Mouse (Mus musculus) liver, embryonic 11.5 days (tissue): Measurements from ENCODE around the gene Hes1. TPM values are rescaled to one million over a fixed set of nuclear protein-coding genes. Genes with fewer than 3 reads are reported as not detected.

Experiments
- ATAC-seq: fragments of 200-750 bp; cut with Nextera tagmentation; replicated peaks from 2 replicates; pipeline ENCODE4 v1.8.0; 2017; ENCODE audit warnings: moderate number of reproducible peaks, mild to moderate bottlenecking, moderate TSS enrichment, moderate library complexity; ENCODE audit not compliant: low FRiP score
- DNase-seq: peaks from one replicate; pipeline ENCODE4 v3.0.0-alpha.2; 2017; ENCODE audit warnings: low spot score
- H3K27ac ChIP-seq: fragments of 300-500 bp; sonication (generic); 2 replicates; pipeline ENCODE4 v1.5.1; 2014; ENCODE audit warnings: mild to moderate bottlenecking, low read depth, low read length, control low read depth
- H3K27me3 ChIP-seq: fragments of 300-500 bp; sonication (generic); replicated peaks from 2 replicates; pipeline ENCODE4 v1.6.1; 2014; ENCODE audit warnings: low read length, mixed read lengths; ENCODE audit not compliant: control insufficient read depth, insufficient read depth
- H3K36me3 ChIP-seq: fragments of 300-500 bp; sonication (generic); 2 replicates; pipeline ENCODE4 v1.6.1; 2014; ENCODE audit warnings: mild to moderate bottlenecking, low read length, moderate library complexity, mixed read lengths; ENCODE audit not compliant: control insufficient read depth, insufficient read depth
- H3K4me1 ChIP-seq: fragments of 300-500 bp; sonication (generic); replicated peaks from 2 replicates; pipeline ENCODE4 v1.6.1; 2014; ENCODE audit warnings: low read length, mixed read lengths; ENCODE audit not compliant: control insufficient read depth, insufficient read depth
- H3K4me2 ChIP-seq: fragments of 300-500 bp; sonication (generic); 2 replicates; pipeline ENCODE4 v1.6.1; 2014; ENCODE audit warnings: mild to moderate bottlenecking, control low read depth, moderate library complexity
- H3K4me3 ChIP-seq: fragments of 300-500 bp; sonication (generic); 2 replicates; pipeline ENCODE4 v1.5.1; 2014; ENCODE audit warnings: low read depth, low read length, control low read depth
- H3K9ac ChIP-seq: fragments of 300-500 bp; sonication (generic); 2 replicates; pipeline ENCODE4 v1.6.1; 2014; ENCODE audit warnings: low read depth, low read length, control low read depth
- H3K9me3 ChIP-seq: fragments of 300-500 bp; sonication (generic); 2 replicates; pipeline ENCODE4 v1.6.1; 2016; ENCODE audit warnings: low read length, inconsistent platforms, mixed read lengths; ENCODE audit not compliant: control insufficient read depth
- WGBS: fragments of 180-500 bp; shearing (Covaris S2); extraction: QIAGEN DNeasy Blood & Tissue Kit; methylation state at CpG from one replicate; pipeline ENCODE4 v1.1.7; 2014; 5-methylcytosine and 5-hydroxymethylcytosine counted together
- polyA plus RNA-seq: library from polyadenylated mRNA; unstranded; fragments of >200 nt; fragmentation: Nextera tagmentation; extraction: Ambion mirVana; gene quantifications from 2 replicates; pipeline ENCODE4 v1.2.1, GENCODE M21; 2014

Gene Hes1
- polyA plus RNA-seq, 1 experiment from 2014 or later: 25.3 TPM

DNA sequence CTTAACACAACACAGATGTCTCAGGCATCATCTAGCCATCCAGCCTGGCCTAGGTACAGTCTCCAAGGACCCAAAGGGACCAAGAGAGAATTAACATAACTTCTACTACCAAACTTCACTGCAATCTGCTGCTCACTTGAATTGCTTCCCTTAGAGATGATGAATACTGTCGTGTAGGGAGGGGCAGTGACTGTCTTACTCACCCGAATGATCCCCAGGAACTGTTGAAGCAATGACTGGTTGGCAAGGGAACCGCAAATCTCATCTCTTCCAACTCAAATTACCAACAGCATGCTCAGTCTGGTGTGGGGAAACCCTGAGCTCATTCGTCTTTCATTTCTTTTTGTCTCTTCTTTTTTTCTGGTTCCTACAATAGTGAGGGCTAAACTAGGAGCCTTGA, 21.3 kb upstream of the Hes1 start:
- H3K4me3 ChIP-seq: no peak overlapping the region
- H3K4me2 ChIP-seq: no peak overlapping the region
- H3K27ac ChIP-seq: no peak overlapping the region
- WGBS: 71% methylated on average over 4 of the region's 4 CpGs
- peaks cover 11% of the 10 kb centered on the region for H3K4me1 ChIP-seq
- H3K9ac ChIP-seq: no peak overlapping the region
- no peaks in the 10 kb centered on the region for H3K36me3 ChIP-seq
- DNase-seq: no peak
- H3K27me3 ChIP-seq: 0 out of 2 replicates have a peak, but pooled peaks cover under 1% of the 10 kb centered on the region
- no peaks in the 10 kb centered on the region for H3K9me3 ChIP-seq
- ATAC-seq: no peak

DNA sequence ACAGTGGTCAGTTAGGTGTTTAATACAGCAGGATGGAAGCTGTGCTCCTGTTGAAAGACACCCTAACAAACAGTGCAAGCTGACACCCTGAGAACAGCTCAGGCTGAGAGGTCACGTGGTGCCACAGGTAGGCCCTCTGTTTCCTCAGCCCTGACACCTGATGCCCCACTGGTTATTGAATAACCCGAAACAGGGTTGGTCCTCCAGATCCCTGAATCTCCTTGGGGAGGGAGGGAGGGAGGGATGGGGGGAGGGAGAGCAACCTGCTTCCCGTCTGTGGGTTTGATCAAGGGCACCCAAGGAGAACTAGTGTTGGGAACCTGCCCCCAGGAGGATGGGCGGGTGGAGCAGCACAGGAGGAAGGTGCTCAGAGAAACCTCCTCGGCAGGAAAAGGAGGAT, 18.6 kb upstream of the Hes1 start:
- no peak overlapping the region for H3K4me2 ChIP-seq
- no peak for DNase-seq
- H3K36me3 ChIP-seq: no peaks in the 10 kb centered on the region
- H3K4me1 ChIP-seq: peaks cover 2% of the 10 kb centered on the region; the same call in 1 of the 2 replicates
- H3K9ac ChIP-seq: no peak overlapping the region
- 39% methylated on average over 5 of the region's 5 CpGs for WGBS
- ATAC-seq: no peak
- H3K4me3 ChIP-seq: no peak overlapping the region
- H3K27ac ChIP-seq: no peak overlapping the region
- H3K9me3 ChIP-seq: no peaks in the 10 kb centered on the region
- H3K27me3 ChIP-seq: peaks cover 7% of the 10 kb centered on the region; the same call in 1 of the 2 replicates

DNA sequence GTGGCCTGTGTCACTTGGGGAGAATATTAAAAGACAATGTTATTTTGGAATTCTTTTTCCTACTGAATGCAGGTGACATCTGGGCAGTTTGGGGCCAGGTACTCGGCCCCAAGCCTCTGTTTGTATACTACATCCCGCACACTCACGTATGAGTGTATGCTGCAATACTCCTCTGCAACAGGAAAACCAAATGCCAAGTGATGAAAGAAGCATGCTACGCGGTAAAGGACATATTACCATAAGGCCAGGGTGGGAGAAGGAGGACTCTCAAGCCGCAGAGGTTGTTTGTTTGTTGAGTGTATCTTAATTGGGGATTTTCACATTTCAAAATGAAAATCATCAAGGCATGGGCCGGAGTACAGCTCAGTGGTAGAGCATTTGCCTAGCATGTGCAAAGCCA, 17.2 kb upstream of the Hes1 start:
- no peak overlapping the region for H3K9ac ChIP-seq
- H3K36me3 ChIP-seq: no peaks in the 10 kb centered on the region
- H3K4me3 ChIP-seq: no peak overlapping the region
- no peak overlapping the region for H3K4me2 ChIP-seq
- peaks cover 11% of the 10 kb centered on the region for H3K27me3 ChIP-seq
- WGBS: 77% methylated on average over 7 of the region's 7 CpGs
- no peak for DNase-seq
- no peaks in the 10 kb centered on the region for H3K9me3 ChIP-seq
- peaks cover 5% of the 10 kb centered on the region for H3K4me1 ChIP-seq
- ATAC-seq: no peak
- no peak overlapping the region; the same call in 1 of the 2 replicates for H3K27ac ChIP-seq

GRCm38 (mm10) chr16:30047421-30047831, 16.8 kb upstream of the Hes1 start:
- DNase-seq (no peak), ATAC-seq (no peak)
- Histone ChIP-seq H3K27ac (no peak overlapping the region; the same call in 1 of the 2 replicates), H3K9ac (no peak overlapping the region), H3K4me3 (no peak overlapping the region), H3K9me3 (no peaks in the 10 kb centered on the region), H3K4me1 (peaks cover 6% of the 10 kb centered on the region), H3K36me3 (no peaks in the 10 kb centered on the region), H3K27me3 (peaks cover 11% of the 10 kb centered on the region), H3K4me2 (no peak overlapping the region)
- 50% methylated on average over 11 of the region's 11 CpGs for WGBS

DNA sequence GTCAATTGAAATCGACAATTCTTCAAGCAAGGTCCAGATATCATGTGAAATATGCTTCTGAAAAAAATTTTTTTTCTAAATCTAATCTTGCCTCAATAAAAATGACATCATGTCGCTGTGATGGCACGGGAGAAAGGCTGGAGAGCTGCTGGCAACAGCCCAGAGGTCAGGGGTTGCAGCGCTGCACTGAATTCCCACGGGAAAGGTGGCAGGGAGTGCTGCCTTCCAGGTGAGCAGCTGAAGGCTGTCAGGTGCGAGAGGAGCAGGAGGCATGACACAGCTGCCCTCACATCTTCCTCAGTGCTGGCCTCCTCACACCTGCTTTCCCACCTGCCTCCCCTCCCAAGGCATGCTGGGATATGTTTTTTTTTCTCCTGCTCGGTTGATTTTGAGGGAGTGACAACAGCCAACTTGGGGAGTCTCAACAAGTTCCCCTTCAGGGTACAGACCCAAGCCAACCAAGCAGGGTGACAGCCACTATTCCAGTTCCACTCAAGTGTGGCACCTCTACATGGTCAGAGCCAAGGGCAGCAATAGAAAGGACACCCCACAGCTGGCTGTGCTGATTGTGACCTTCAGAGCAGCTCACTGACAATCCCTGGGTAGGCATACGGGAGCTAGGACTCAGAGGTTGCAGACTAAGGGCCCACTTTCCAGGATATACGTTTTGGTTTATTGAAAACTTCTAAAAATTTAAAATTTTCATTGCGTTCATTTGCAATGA, 13.3 kb upstream of the Hes1 start:
- Histone ChIP-seq H3K4me2 (no peak overlapping the region), H3K27me3 (peaks cover 11% of the 10 kb centered on the region), H3K9ac (no peak overlapping the region), H3K4me3 (no peak overlapping the region), H3K36me3 (no peaks in the 10 kb centered on the region), H3K4me1 (peaks cover 11% of the 10 kb centered on the region), H3K27ac (no peak overlapping the region), H3K9me3 (no peaks in the 10 kb centered on the region)
- no peak for ATAC-seq
- no peak for DNase-seq
- WGBS: 65% methylated on average over 10 of the region's 10 CpGs

GRCm38 (mm10) chr16:30052271-30052670, 11.9 kb upstream of the Hes1 start:
- ATAC-seq: no peak

GRCm38 (mm10) chr16:30052839-30053511, 11.2 kb upstream of the Hes1 start:
- peaks cover 10% of the 10 kb centered on the region for H3K4me1 ChIP-seq
- no peak for DNase-seq
- WGBS: 67% methylated on average over 16 of the region's 16 CpGs
- H3K27me3 ChIP-seq: peaks cover 11% of the 10 kb centered on the region
- no peaks in the 10 kb centered on the region for H3K9me3 ChIP-seq
- no peak overlapping the region for H3K9ac ChIP-seq
- no peak overlapping the region for H3K4me3 ChIP-seq
- H3K27ac ChIP-seq: no peak overlapping the region
- no peak overlapping the region for H3K4me2 ChIP-seq
- H3K36me3 ChIP-seq: no peaks in the 10 kb centered on the region
- ATAC-seq: no peak

More at GRCm38 (mm10) chr16:30052271-30052670, 11.9 kb upstream of the Hes1 start:
- Histone ChIP-seq H3K9me3 (no peaks in the 10 kb centered on the region), H3K27me3 (peaks cover 13% of the 10 kb centered on the region), H3K27ac (no peak overlapping the region), H3K9ac (no peak overlapping the region), H3K36me3 (no peaks in the 10 kb centered on the region), H3K4me2 (no peak overlapping the region), H3K4me1 (peaks cover 10% of the 10 kb centered on the region), H3K4me3 (no peak overlapping the region)
- WGBS: 65% methylated on average over 2 of the region's 2 CpGs
- DNase-seq: no peak

- no peak for ATAC-seq
- Histone ChIP-seq H3K4me3 (no peak overlapping the region), H3K27me3 (peaks cover 17% of the 10 kb centered on the region), H3K9me3 (no peaks in the 10 kb centered on the region), H3K4me1 (peaks cover 10% of the 10 kb centered on the region), H3K27ac (no peak overlapping the region), H3K36me3 (no peaks in the 10 kb centered on the region), H3K4me2 (no peak overlapping the region), H3K9ac (no peak overlapping the region)
- WGBS: 46% methylated on average over 4 of the region's 4 CpGs
- no peak for DNase-seq
Measured at GRCm38 (mm10) chr16:30054541-30054940, 9.6 kb upstream of the Hes1 start.
